Mouse (Mus musculus) testis, adult 2 months (tissue): ENCODE data around the gene Ift140.

ENCODE experiments used
- CTCF ChIP-seq: fragments of 200-500 bp; IDR thresholded peaks from 2 replicates; pipeline ENCODE4 v1.5.1; 2012; ENCODE audit warnings: low read depth, mild to moderate bottlenecking, inconsistent platforms, low read length, moderate library complexity; ENCODE audit not compliant: control insufficient read depth, insufficient read depth, insufficient replicate concordance
- POLR2A ChIP-seq: fragments of 200-500 bp; IDR thresholded peaks from 2 replicates; pipeline ENCODE4 v1.6.1; 2012; ENCODE audit warnings: low read depth, mild to moderate bottlenecking, inconsistent platforms, low read length, moderate library complexity; ENCODE audit not compliant: control insufficient read depth

DNA sequence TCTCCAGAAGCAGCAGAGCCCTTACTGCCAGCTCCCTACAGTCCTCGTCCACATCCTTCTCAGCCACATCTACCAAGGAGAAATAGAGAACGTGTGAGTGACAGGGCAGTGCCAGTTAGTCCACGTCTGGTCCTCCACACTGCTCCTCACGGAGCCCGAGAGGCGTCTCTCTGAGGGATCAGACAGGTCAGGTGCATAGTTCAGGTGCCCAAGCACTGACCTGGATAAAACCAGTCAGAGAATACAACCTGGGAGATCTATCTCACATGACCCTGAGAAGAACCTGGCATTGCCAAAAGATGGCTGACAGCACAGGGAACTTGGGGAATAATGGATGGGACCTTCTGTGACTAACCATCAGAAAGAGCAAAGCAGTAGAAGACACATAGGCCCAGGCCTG lies 84.2 kb downstream of the Ift140 start:
- TF ChIP-seq CTCF (no peak), POLR2A (no peak)
